Mouse (Mus musculus): Measurements from ENCODE around the gene Usp15.

- TF ChIP-seq ZNF384 (IDR thresholded peaks at IDR 0.05; ENCODE audit: low read depth, low read length) (no peak), POLR2A (IDR thresholded peaks at IDR 0.05; ENCODE audit: low read depth, low read length) (no peak), E2F4 (IDR thresholded peaks at IDR 0.05; ENCODE audit: insufficient replicate concordance, low read depth, low read length) (no peak), HCFC1 (IDR thresholded peaks at IDR 0.05; ENCODE audit: low read depth, low read length) (no peak), ELF1 (IDR thresholded peaks at IDR 0.05; ENCODE audit: low read depth, low read length) (no peak), MEF2A (IDR thresholded peaks at IDR 0.05; ENCODE audit: borderline replicate concordance, low read depth, low read length) (no peak), NRF1 (IDR thresholded peaks at IDR 0.05; ENCODE audit: low read depth, low read length) (no peak), POLR2AphosphoS2 (IDR thresholded peaks at IDR 0.05; ENCODE audit: low read depth, low read length) (no peak), RCOR1 (conservative IDR thresholded peaks at IDR 0.05; ENCODE audit: low read depth, low read length) (no peak), USF1 (IDR thresholded peaks at IDR 0.05; ENCODE audit: low read depth, low read length) (no peak), RAD21 (IDR thresholded peaks at IDR 0.05; ENCODE audit: low read depth, low read length) (no peak; the same call in 1 of the 2 replicates), MXI1 (IDR thresholded peaks at IDR 0.05; ENCODE audit: low read depth, low read length) (no peak)
These were observed 5.8 kb downstream of the Usp15 start for GRCm38 (mm10) chr10:123191038-123191437.

Measured in CH12.LX (cell line).